Mouse (Mus musculus): ENCODE measurements around the gene Hbb-bh2. TPM values are rescaled to one million over a fixed set of nuclear protein-coding genes. Genes with fewer than 3 reads are reported as not detected.

Gene Hbb-bh2
- polyA plus RNA-seq (2015; fragmentation: Nextera tagmentation; extraction: Ambion mirVana) = not detected in 2 replicates

- Histone ChIP-seq H3K27ac (replicated peaks) (no peak within 1 kb of the TSS), H3K9ac (no peak within 1 kb of the TSS), H3K4me2 (no peak within 1 kb of the TSS), H3K4me1 (replicated peaks) (no peaks in the 10 kb centered on the region), H3K27me3 (no peaks in the 10 kb centered on the region), H3K4me3 (no peak within 1 kb of the TSS), H3K36me3 (no peaks in the 10 kb centered on the region), H3K9me3 (no peaks in the 10 kb centered on the region)
- ATAC-seq (ENCODE audit: low FRiP score, low read depth) = no peak
- 79% methylated on average over 3 of the region's 3 CpGs for WGBS
These were observed at the start of gene Hbb-bh2 for GRCm38 (mm10) chr7:103840268-103840667. TSS of gene Hbb-bh2 (minus strand) at chr7:103840520.

GRCm38 (mm10) chr7:103886152-103886551, 45.8 kb upstream of the Hbb-bh2 start, which contains the start of gene Olfr66:
TSS of gene Olfr66 (minus strand) at chr7:103886252.
- no peak within 1 kb of the TSS for H3K27ac ChIP-seq (replicated peaks)
- no peaks in the 10 kb centered on the region for H3K4me1 ChIP-seq (replicated peaks)
- no peak within 1 kb of the TSS for H3K9ac ChIP-seq
- H3K9me3 ChIP-seq = no peaks in the 10 kb centered on the region
- no peak within 1 kb of the TSS for H3K4me3 ChIP-seq
- H3K4me2 ChIP-seq = no peak within 1 kb of the TSS
- no peak for ATAC-seq (ENCODE audit: low FRiP score, low read depth)
- no peaks in the 10 kb centered on the region for H3K36me3 ChIP-seq
- H3K27me3 ChIP-seq = no peaks in the 10 kb centered on the region

GRCm38 (mm10) chr7:103877093-103877492, 36.8 kb upstream of the Hbb-bh2 start:
- H3K36me3 ChIP-seq = no peaks in the 10 kb centered on the region
- no peaks in the 10 kb centered on the region for H3K9me3 ChIP-seq

DNA sequence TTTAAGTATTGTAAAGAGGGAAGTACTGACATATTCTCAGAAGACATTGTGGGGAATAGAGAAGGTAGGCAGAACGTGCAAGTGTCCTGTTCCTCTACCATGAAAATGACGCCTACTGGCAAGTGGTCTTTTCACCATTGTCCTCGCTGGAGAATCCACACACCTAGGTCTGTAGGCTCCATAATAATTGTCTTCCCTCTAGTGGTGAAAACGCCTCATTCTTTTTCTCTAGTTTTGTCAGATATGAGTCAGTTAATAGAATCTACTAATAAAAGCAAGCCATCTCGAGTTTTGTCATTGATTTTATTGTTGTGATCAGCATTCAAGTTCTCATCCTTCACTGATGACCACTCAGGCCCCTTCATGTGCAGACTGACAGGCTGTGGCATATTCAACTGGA, 34.1 kb upstream of the Hbb-bh2 start:
- ATAC-seq (ENCODE audit: low FRiP score, low read depth) = no peak
- no peaks in the 10 kb centered on the region for H3K36me3 ChIP-seq
- no peaks in the 10 kb centered on the region for H3K27me3 ChIP-seq
- H3K4me3 ChIP-seq = no peak overlapping the region
- 56% methylated on average over 5 of the region's 5 CpGs for WGBS
- H3K4me2 ChIP-seq = no peak overlapping the region
- H3K27ac ChIP-seq (replicated peaks) = no peak overlapping the region
- H3K9me3 ChIP-seq = no peaks in the 10 kb centered on the region
- no peak overlapping the region for H3K9ac ChIP-seq
- H3K4me1 ChIP-seq (replicated peaks) = no peaks in the 10 kb centered on the region

More at GRCm38 (mm10) chr7:103877093-103877492, 36.8 kb upstream of the Hbb-bh2 start:
- H3K4me1 ChIP-seq (replicated peaks) = no peaks in the 10 kb centered on the region
- H3K27me3 ChIP-seq = no peaks in the 10 kb centered on the region
- no peak overlapping the region for H3K4me2 ChIP-seq
- H3K9ac ChIP-seq = no peak overlapping the region
- no peak for ATAC-seq (ENCODE audit: low FRiP score, low read depth)
- 89% methylated on average over 2 of the region's 2 CpGs for WGBS
- H3K4me3 ChIP-seq = no peak overlapping the region
- no peak overlapping the region for H3K27ac ChIP-seq (replicated peaks)

- Histone ChIP-seq H3K4me3 (no peak overlapping the region), H3K36me3 (no peaks in the 10 kb centered on the region), H3K4me1 (replicated peaks) (no peaks in the 10 kb centered on the region), H3K9me3 (no peaks in the 10 kb centered on the region), H3K27ac (replicated peaks) (no peak overlapping the region), H3K4me2 (no peak overlapping the region), H3K27me3 (no peaks in the 10 kb centered on the region), H3K9ac (no peak overlapping the region)
- WGBS = 20% methylated on average over 1 of the region's 1 CpGs
- ATAC-seq (ENCODE audit: low FRiP score, low read depth) = no peak
These were observed 32.7 kb upstream of the Hbb-bh2 start for GRCm38 (mm10) chr7:103873064-103873463.

DNA sequence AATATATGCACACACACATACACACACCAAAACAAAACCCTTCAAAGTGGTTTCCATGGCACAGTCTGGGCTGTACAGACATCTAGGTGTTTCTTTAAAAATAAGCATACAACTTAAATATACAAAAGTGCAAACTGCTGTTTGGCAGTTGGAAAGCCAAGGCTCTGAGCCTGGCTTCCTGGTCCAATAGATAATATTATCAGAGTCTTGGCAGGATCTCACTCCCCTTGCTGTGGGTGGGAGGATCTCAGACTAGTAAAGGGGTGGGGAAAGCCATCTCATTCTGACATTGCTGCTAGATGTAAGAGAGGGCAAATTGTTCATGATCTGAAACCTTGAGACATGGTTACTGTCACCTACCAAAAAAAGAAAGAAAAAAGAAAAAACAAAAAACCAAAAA, 30.3 kb upstream of the Hbb-bh2 start:
- Histone ChIP-seq H3K4me1 (replicated peaks) (no peaks in the 10 kb centered on the region), H3K27ac (replicated peaks) (no peak overlapping the region), H3K4me3 (no peak overlapping the region), H3K36me3 (no peaks in the 10 kb centered on the region), H3K4me2 (no peak overlapping the region), H3K9ac (no peak overlapping the region), H3K9me3 (no peaks in the 10 kb centered on the region), H3K27me3 (no peaks in the 10 kb centered on the region)
- no peak for ATAC-seq (ENCODE audit: low FRiP score, low read depth)

GRCm38 (mm10) chr7:103865716-103866115, 25.4 kb upstream of the Hbb-bh2 start:
- H3K27ac ChIP-seq (replicated peaks) = no peak overlapping the region
- H3K9me3 ChIP-seq = no peaks in the 10 kb centered on the region
- no peak overlapping the region for H3K4me3 ChIP-seq
- H3K36me3 ChIP-seq = no peaks in the 10 kb centered on the region
- H3K4me2 ChIP-seq = no peak overlapping the region
- H3K27me3 ChIP-seq = no peaks in the 10 kb centered on the region
- no peaks in the 10 kb centered on the region for H3K4me1 ChIP-seq (replicated peaks)
- ATAC-seq (ENCODE audit: low FRiP score, low read depth) = no peak
- H3K9ac ChIP-seq = no peak overlapping the region

- no peak for ATAC-seq (ENCODE audit: low FRiP score, low read depth)
- Histone ChIP-seq H3K4me2 (no peak overlapping the region), H3K27ac (replicated peaks) (no peak overlapping the region), H3K4me1 (replicated peaks) (no peaks in the 10 kb centered on the region), H3K4me3 (no peak overlapping the region), H3K9me3 (no peaks in the 10 kb centered on the region), H3K27me3 (no peaks in the 10 kb centered on the region), H3K9ac (no peak overlapping the region), H3K36me3 (no peaks in the 10 kb centered on the region)
- WGBS = 83% methylated on average over 3 of the region's 3 CpGs
These were observed 21.2 kb upstream of the Hbb-bh2 start for GRCm38 (mm10) chr7:103861531-103861930.

GRCm38 (mm10) chr7:103860855-103861254, 20.5 kb upstream of the Hbb-bh2 start:
- no peaks in the 10 kb centered on the region for H3K27me3 ChIP-seq
- 71% methylated on average over 1 of the region's 1 CpGs for WGBS
- no peaks in the 10 kb centered on the region for H3K4me1 ChIP-seq (replicated peaks)
- H3K4me3 ChIP-seq = no peak overlapping the region
- H3K4me2 ChIP-seq = no peak overlapping the region
- H3K9ac ChIP-seq = no peak overlapping the region
- no peaks in the 10 kb centered on the region for H3K36me3 ChIP-seq
- no peak overlapping the region for H3K27ac ChIP-seq (replicated peaks)
- no peaks in the 10 kb centered on the region for H3K9me3 ChIP-seq
- no peak for ATAC-seq (ENCODE audit: low FRiP score, low read depth)

GRCm38 (mm10) chr7:103859076-103859475, 18.8 kb upstream of the Hbb-bh2 start:
- Histone ChIP-seq H3K9me3 (no peaks in the 10 kb centered on the region), H3K27ac (replicated peaks) (no peak overlapping the region), H3K4me2 (no peak overlapping the region), H3K9ac (no peak overlapping the region), H3K4me3 (no peak overlapping the region), H3K36me3 (no peaks in the 10 kb centered on the region), H3K4me1 (replicated peaks) (no peaks in the 10 kb centered on the region), H3K27me3 (no peaks in the 10 kb centered on the region)
- WGBS = 80% methylated on average over 2 of the region's 2 CpGs
- ATAC-seq (ENCODE audit: low FRiP score, low read depth) = no peak

GRCm38 (mm10) chr7:103854669-103855068, 14.3 kb upstream of the Hbb-bh2 start:
- ATAC-seq (ENCODE audit: low FRiP score, low read depth) = no peak
- Histone ChIP-seq H3K4me2 (no peak overlapping the region), H3K4me1 (replicated peaks) (no peaks in the 10 kb centered on the region), H3K27me3 (no peaks in the 10 kb centered on the region), H3K27ac (replicated peaks) (no peak overlapping the region), H3K36me3 (no peaks in the 10 kb centered on the region), H3K4me3 (no peak overlapping the region), H3K9ac (no peak overlapping the region), H3K9me3 (no peaks in the 10 kb centered on the region)
- WGBS = 71% methylated on average over 1 of the region's 1 CpGs

DNA sequence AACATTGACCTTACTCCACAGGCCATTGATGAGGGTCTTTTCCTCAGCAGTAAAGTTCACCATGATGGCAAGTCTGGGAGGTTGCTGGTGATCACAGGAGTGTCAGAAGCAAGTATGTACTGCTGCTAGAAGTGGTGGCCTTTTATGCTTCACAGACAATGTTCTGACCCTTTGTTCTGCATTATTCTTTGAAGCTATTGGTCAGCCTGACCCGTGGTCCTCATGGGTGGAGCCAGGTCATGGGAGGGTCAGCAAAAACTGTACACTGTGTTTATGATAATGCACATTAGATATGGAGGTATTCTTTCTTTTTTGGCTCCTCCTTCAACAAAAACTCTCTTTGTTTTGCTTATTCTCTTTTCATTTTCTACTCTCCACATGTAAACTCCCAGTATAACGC, 12.8 kb upstream of the Hbb-bh2 start, which contains the start of gene Hbb-y:
Gene Hbb-y, minus strand, starts transcription at position 127 of the 400 bp plus-strand sequence.
- no peaks in the 10 kb centered on the region for H3K36me3 ChIP-seq
- H3K27me3 ChIP-seq = no peaks in the 10 kb centered on the region
- WGBS = 65% methylated on average over 2 of the region's 2 CpGs
- H3K4me2 ChIP-seq = no peak within 1 kb of the TSS
- H3K27ac ChIP-seq (replicated peaks) = no peak within 1 kb of the TSS
- H3K4me3 ChIP-seq = no peak within 1 kb of the TSS
- H3K9me3 ChIP-seq = no peaks in the 10 kb centered on the region
- no peak within 1 kb of the TSS for H3K9ac ChIP-seq
- no peaks in the 10 kb centered on the region for H3K4me1 ChIP-seq (replicated peaks)
- no peak for ATAC-seq (ENCODE audit: low FRiP score, low read depth)

- H3K27ac ChIP-seq (replicated peaks) = no peak overlapping the region
- no peaks in the 10 kb centered on the region for H3K4me1 ChIP-seq (replicated peaks)
- H3K4me2 ChIP-seq = no peak overlapping the region
- H3K9me3 ChIP-seq = no peaks in the 10 kb centered on the region
- WGBS = 67% methylated on average over 2 of the region's 2 CpGs
- ATAC-seq (ENCODE audit: low FRiP score, low read depth) = no peak
- no peak overlapping the region for H3K9ac ChIP-seq
- no peaks in the 10 kb centered on the region for H3K36me3 ChIP-seq
- H3K27me3 ChIP-seq = no peaks in the 10 kb centered on the region
- no peak overlapping the region for H3K4me3 ChIP-seq
These were observed 4.4 kb upstream of the Hbb-bh2 start for GRCm38 (mm10) chr7:103844525-103845325.

Data from hindbrain, embryonic 15.5 days (tissue).